Mouse (Mus musculus) midbrain, embryonic 11.5 days (tissue): ENCODE measurements at regions not wholly inside any gene's neighbourhood (a gene's known extent, or its start where the extent isn't known, plus 50 kb on each side); places are given as distances from the start of the nearest gene placed in this dataset.

ENCODE experiments used
- ATAC-seq: fragments of 200-750 bp; cut with Nextera tagmentation; 2 replicates; pipeline ENCODE4 v1.8.0; 2017; ENCODE audit warnings: moderate TSS enrichment, moderate library complexity; ENCODE audit not compliant: low FRiP score
- DNase-seq: peaks from one replicate; pipeline ENCODE4 v3.0.0; 2015; ENCODE audit warnings: low spot score; ENCODE audit errors: missing footprints
- H3K27ac ChIP-seq: fragments of 300-500 bp; sonication (generic); 2 replicates; pipeline ENCODE4 v1.5.1; 2014; ENCODE audit warnings: low read depth, low read length
- H3K27me3 ChIP-seq: fragments of 300-500 bp; sonication (generic); 2 replicates; pipeline ENCODE4 v1.6.1; 2014; ENCODE audit warnings: mild to moderate bottlenecking, low read length, moderate library complexity, mixed read lengths; ENCODE audit not compliant: control insufficient read depth, insufficient read depth
- H3K36me3 ChIP-seq: fragments of 300-500 bp; sonication (generic); 2 replicates; pipeline ENCODE4 v1.6.1; 2014; ENCODE audit warnings: mild to moderate bottlenecking, low read length, moderate library complexity, mixed read lengths; ENCODE audit not compliant: control insufficient read depth, insufficient read depth
- H3K4me1 ChIP-seq: fragments of 300-500 bp; sonication (generic); 2 replicates; pipeline ENCODE4 v1.6.1; 2014; ENCODE audit warnings: low read length; ENCODE audit not compliant: control insufficient read depth, insufficient read depth
- H3K4me2 ChIP-seq: fragments of 300-500 bp; sonication (generic); 2 replicates; pipeline ENCODE4 v1.6.1; 2014; ENCODE audit warnings: mild to moderate bottlenecking, moderate library complexity
- H3K4me3 ChIP-seq: fragments of 300-500 bp; sonication (generic); 2 replicates; pipeline ENCODE4 v1.5.1; 2014; ENCODE audit warnings: low read depth, low read length
- H3K9ac ChIP-seq: fragments of 300-500 bp; sonication (generic); 2 replicates; pipeline ENCODE4 v1.6.1; 2014; ENCODE audit warnings: low read length
- H3K9me3 ChIP-seq: fragments of 300-500 bp; sonication (generic); 2 replicates; pipeline ENCODE4 v1.6.1; 2016; ENCODE audit warnings: low read length; ENCODE audit not compliant: control insufficient read depth
- WGBS: fragments of 180-500 bp; shearing (Covaris S2); extraction: QIAGEN DNeasy Blood & Tissue Kit; methylation state at CpG from one replicate; pipeline ENCODE4 v1.1.7; 2014; 5-methylcytosine and 5-hydroxymethylcytosine counted together

DNA sequence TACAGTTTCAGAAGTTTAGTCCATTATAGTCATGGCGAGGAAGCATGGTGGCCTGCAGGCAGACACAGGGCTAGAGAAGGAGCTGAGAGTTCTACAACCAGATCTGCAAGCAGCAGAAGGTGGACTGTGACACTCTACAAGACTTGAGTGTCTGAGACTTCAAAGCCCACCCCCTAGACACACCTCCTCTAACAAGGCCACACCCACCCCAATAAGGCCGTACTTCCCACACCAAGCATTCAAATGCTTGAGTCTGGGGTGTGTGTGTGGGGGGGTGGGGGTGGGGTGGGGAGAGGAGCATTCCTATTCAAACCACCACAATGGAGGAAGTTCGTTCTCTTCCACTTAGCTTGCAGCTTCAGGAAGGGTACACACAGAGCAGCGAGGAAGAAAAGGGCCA, 55.8 kb upstream of the 1700024P04Rik start:
- H3K9ac ChIP-seq, result no peak overlapping the region
- ATAC-seq (no peak), DNase-seq (no peak)
- H3K9me3 ChIP-seq, result no peaks in the 10 kb centered on the region
- no peak overlapping the region for H3K4me3 ChIP-seq
- H3K4me2 ChIP-seq, result no peak overlapping the region
- H3K27ac ChIP-seq, result no peak overlapping the region
- no peaks in the 10 kb centered on the region for H3K36me3 ChIP-seq
- no peaks in the 10 kb centered on the region for H3K4me1 ChIP-seq
- no peaks in the 10 kb centered on the region for H3K27me3 ChIP-seq
- WGBS, result 87% methylated on average over 4 of the region's 4 CpGs

DNA sequence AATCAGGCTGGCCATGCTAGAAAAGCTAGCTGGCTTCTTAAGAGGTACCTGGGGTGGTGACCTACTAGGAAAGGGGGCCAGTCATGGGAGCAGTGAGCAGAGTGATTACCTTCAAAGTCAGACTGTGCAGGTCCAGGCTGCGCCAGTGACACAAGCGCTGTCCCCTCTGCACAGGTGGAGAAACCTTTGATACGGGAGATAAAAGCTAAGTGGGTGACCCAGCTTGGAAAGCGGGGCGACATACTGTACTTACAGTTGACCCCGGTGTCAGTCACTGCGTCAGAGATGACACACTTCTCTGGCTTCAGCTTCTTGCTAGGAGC, 54.7 kb upstream of the 1700024P04Rik start:
- 91% methylated on average over 7 of the region's 7 CpGs for WGBS
- H3K27ac ChIP-seq, result no peak overlapping the region
- no peak for ATAC-seq

DNA sequence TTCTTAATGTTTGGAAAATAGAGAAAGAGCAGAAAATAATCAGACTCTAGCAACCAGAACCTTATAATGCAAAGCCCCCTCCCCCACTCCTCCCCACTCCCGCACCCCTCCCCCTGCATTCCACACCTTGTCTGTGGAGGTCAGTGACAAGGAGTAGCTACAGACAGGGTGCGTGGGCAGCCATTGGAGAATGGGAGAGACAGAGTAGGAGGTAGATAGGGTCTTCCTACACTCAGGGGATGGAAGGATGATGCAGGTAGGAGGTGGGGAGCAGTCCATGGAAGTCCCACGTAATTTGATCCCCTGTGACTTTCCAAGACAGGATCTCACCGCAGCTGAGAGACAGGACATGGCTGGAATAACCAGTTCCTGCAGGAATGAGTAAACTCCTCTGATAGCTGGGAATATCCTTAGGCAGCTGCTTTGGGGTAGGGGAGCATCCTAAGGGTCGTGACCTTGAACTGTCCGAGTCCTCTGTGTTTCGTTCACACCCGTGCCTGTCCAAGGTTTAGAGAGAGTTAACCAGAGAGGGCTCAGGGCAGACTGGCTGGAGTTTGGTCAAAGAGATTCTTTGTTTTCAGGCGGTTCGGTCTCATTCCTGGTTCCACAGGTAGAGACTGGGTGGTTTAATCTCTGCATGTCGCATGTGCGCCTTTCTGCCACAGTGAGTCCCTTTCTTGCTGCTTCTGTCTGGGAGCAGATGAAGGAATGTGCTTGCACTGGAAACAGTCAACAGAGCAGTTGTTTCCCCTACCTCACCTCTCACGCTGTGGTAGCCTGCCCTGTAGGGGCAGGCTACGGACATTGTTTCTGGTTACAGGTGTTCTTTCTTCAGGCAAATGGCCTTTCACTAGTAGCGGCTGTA, 54.1 kb upstream of the 1700024P04Rik start:
- no peak for ATAC-seq
- H3K27me3 ChIP-seq, result no peaks in the 10 kb centered on the region; the same call in 1 of the 2 replicates
- no peak for DNase-seq
- no peak overlapping the region for H3K9ac ChIP-seq
- H3K4me1 ChIP-seq, result no peaks in the 10 kb centered on the region
- no peaks in the 10 kb centered on the region for H3K9me3 ChIP-seq
- WGBS, result 67% methylated on average over 15 of the region's 15 CpGs
- no peak overlapping the region for H3K4me2 ChIP-seq
- H3K4me3 ChIP-seq, result no peak overlapping the region
- no peak overlapping the region for H3K27ac ChIP-seq
- H3K36me3 ChIP-seq, result no peaks in the 10 kb centered on the region

More for the DNA sequence above, 54.7 kb upstream of the 1700024P04Rik start:
- Histone ChIP-seq H3K9me3 (no peaks in the 10 kb centered on the region), H3K4me3 (no peak overlapping the region), H3K9ac (no peak overlapping the region), H3K27me3 (no peaks in the 10 kb centered on the region), H3K4me2 (no peak overlapping the region), H3K36me3 (no peaks in the 10 kb centered on the region), H3K4me1 (no peaks in the 10 kb centered on the region)
- DNase-seq, result no peak

DNA sequence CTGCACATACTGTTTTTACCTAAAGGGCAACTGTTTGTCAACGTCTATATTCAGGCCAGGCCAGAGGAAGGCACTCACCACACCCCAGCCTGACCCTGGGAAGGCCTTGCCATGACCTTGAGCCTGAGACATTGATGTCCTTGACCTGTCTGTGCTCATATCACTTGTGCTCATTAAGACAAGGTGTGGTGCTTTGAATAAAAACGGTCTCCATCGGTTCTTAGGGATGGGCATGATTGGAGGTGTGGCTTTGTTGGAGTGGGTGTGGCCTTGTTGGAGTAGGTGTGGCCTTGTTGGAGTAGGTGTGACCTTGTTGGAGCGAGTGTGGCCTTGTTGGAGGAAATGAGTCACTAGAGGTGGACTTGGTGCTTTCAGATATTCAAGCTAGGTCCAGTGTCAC, 52.8 kb upstream of the 1700024P04Rik start:
- H3K4me1 ChIP-seq, result peaks cover 3% of the 10 kb centered on the region
- H3K4me2 ChIP-seq, result no peak overlapping the region
- ATAC-seq (no peak), DNase-seq (no peak)
- H3K36me3 ChIP-seq, result no peaks in the 10 kb centered on the region
- no peak overlapping the region for H3K4me3 ChIP-seq
- no peak overlapping the region for H3K9ac ChIP-seq
- 92% methylated on average over 4 of the region's 4 CpGs for WGBS
- no peak overlapping the region for H3K27ac ChIP-seq
- H3K9me3 ChIP-seq, result no peaks in the 10 kb centered on the region
- H3K27me3 ChIP-seq, result peaks cover 3% of the 10 kb centered on the region; the same call in 1 of the 2 replicates
